Mouse (Mus musculus) lung, postnatal 0 days (tissue): ENCODE results near the gene Pttg1ip.

Experiments used
- CTCF ChIP-seq: IDR thresholded peaks from 2 replicates; pipeline ENCODE4 v1.5.1; 2016; ENCODE audit warnings: antibody characterized with exemption, mild to moderate bottlenecking
- EP300 ChIP-seq: IDR thresholded peaks from 2 replicates; pipeline ENCODE4 v1.6.1; 2016; ENCODE audit warnings: antibody characterized with exemption, mild to moderate bottlenecking, control low read depth

DNA sequence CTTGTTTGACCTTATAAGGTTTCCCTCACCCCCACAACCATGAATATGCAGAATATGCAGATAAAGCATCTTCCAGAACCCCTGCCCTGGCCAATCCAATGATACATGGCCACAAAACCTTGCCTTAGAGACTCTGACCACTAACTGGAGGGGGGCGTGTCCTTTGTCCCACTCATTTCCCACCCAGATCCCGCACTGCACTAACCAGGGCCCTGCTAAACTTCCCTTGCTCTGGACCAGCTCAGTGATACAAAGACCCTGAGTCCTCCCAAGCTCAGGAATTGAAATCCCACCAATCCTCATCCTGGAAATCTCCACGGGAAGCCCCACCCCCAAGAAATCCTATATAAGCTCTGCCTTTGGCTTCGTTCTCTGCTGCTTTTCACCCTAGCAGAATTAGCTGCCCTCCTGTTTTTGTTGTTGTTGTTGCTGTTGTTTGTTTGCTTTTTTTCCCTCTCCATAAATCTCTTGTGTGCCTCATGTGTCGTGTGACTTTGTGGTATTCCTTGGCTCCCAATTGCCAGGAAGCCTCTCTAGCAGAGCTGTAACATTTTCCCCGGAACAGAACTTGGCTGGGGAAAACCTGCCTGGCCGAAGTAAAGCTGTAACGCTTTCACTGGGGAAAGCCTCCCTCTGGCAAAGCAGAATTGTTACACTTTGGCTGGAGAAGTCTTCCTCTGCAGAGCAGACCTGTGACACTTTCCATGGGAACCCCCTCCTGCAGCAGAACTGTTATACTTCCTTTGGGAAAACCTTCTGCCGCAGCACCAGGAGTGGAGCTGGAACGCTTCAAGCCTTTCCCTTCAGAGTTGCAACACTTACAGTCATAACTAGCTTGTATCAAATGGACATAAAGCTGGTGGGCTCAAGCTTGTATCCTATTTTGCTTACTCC lies 1.2 kb upstream of the Pttg1ip start:
- no peak for TF ChIP-seq EP300
- no peak for TF ChIP-seq CTCF
